Mouse (Mus musculus) MEL (cell line): ENCODE results near the gene Tmem102. TPM values are rescaled to one million over a fixed set of nuclear protein-coding genes. Genes with fewer than 3 reads are reported as not detected.

ENCODE experiments used
- DNase-seq: peaks from one replicate; pipeline ENCODE4 v3.0.0; 2011; ENCODE audit warnings: low read depth, low spot score
- H3K27ac ChIP-seq: 2 replicates; pipeline ENCODE4 v1.5.1; 2012; ENCODE audit warnings: low read depth, mild to moderate bottlenecking, control low read depth, low read length, moderate library complexity; ENCODE audit not compliant: control insufficient read depth
- H3K27me3 ChIP-seq, 2 experiments: fragments of 150-350 bp in 1 of 2; sonication (generic) in 1 of 2; 2 replicates each; pipeline ENCODE4 v1.6.1; 2012; ENCODE audit warnings: low read length in 2 of 2, mild to moderate bottlenecking in 2 of 2, improper control_type of control experiment in 1 of 2, moderate library complexity in 1 of 2; ENCODE audit not compliant: insufficient read depth in 2 of 2, control insufficient read depth in 1 of 2
- H3K36me3 ChIP-seq, 2 experiments: 2 replicates each; pipeline ENCODE4 v1.6.1; 2012 to 2014; ENCODE audit warnings: low read length in 2 of 2, improper control_type of control experiment in 1 of 2, inconsistent platforms in 1 of 2, mild to moderate bottlenecking in 1 of 2; ENCODE audit not compliant: insufficient read depth in 2 of 2, control insufficient read depth in 1 of 2
- H3K4me1 ChIP-seq, 2 experiments: fragments of 150-350 bp in 1 of 2; sonication (generic) in 1 of 2; 2 replicates each; pipeline ENCODE4 v1.6.1; 2012; ENCODE audit warnings: low read length in 2 of 2, improper control_type of control experiment in 1 of 2, mild to moderate bottlenecking in 1 of 2; ENCODE audit not compliant: insufficient read depth in 2 of 2, control insufficient read depth in 1 of 2
- H3K4me3 ChIP-seq, 2 experiments: fragments of 150-350 bp in 1 of 2; sonication (generic) in 1 of 2; 2 replicates each; pipeline ENCODE4 v1.5.1; 2012; ENCODE audit warnings: low read depth in 2 of 2, low read length in 2 of 2, mild to moderate bottlenecking in 2 of 2, moderate library complexity in 2 of 2, control low read depth in 1 of 2, improper control_type of control experiment in 1 of 2; ENCODE audit not compliant: control insufficient read depth in 1 of 2, insufficient read depth in 1 of 2
- H3K79me2 ChIP-seq: 2 replicates; pipeline ENCODE4 v1.6.1; 2012; ENCODE audit warnings: mild to moderate bottlenecking, low read length, moderate library complexity; ENCODE audit not compliant: control insufficient read depth, poor library complexity, insufficient read depth
- H3K9ac ChIP-seq: 2 replicates; pipeline ENCODE4 v1.6.1; 2012; ENCODE audit warnings: low read depth, mild to moderate bottlenecking, control low read depth, low read length, moderate library complexity; ENCODE audit not compliant: control insufficient read depth, poor library complexity, severe bottlenecking
- H3K9me3 ChIP-seq: fragments of 150-350 bp; sonication (generic); replicated peaks from 2 replicates; pipeline ENCODE4 v1.6.1; 2012; ENCODE audit warnings: mild to moderate bottlenecking, low read length, improper control_type of control experiment, moderate library complexity; ENCODE audit not compliant: insufficient read depth
- CHD1 ChIP-seq: IDR thresholded peaks from 2 replicates; pipeline ENCODE4 v1.6.1; 2012; ENCODE audit warnings: low read depth, mild to moderate bottlenecking, inconsistent platforms, low read length, improper control_type of control experiment
- CTCF ChIP-seq, 3 experiments: IDR thresholded peaks in 2 of 3; conservative IDR thresholded peaks in 1 of 3; 2 replicates each; pipeline ENCODE4 v1.5.1; 2011 to 2012; ENCODE audit warnings: low read length in 3 of 3, low read depth in 2 of 3, mild to moderate bottlenecking in 2 of 3, improper control_type of control experiment in 1 of 3, inconsistent platforms in 1 of 3, mixed read lengths in 1 of 3, moderate library complexity in 1 of 3; ENCODE audit not compliant: control insufficient read depth in 1 of 3, insufficient read depth in 1 of 3, poor library complexity in 1 of 3, severe bottlenecking in 1 of 3
- EP300 ChIP-seq, 2 experiments: IDR thresholded peaks; 2 replicates each; pipeline ENCODE4 v1.6.1; 2011; ENCODE audit warnings: improper control_type of control experiment in 2 of 2, low read length in 2 of 2, low read depth in 1 of 2, mild to moderate bottlenecking in 1 of 2
- GABPA ChIP-seq: IDR thresholded peaks from 2 replicates; pipeline ENCODE4 v1.6.1; 2012; ENCODE audit warnings: low read depth, mild to moderate bottlenecking, inconsistent platforms, low read length, improper control_type of control experiment, moderate library complexity
- GATA1 ChIP-seq: IDR thresholded peaks from 2 replicates; pipeline ENCODE4 v1.6.1; 2011; ENCODE audit warnings: low read depth, low read length, improper control_type of control experiment
- HCFC1 ChIP-seq: IDR thresholded peaks from 2 replicates; pipeline ENCODE4 v1.6.1; 2012; ENCODE audit warnings: low read depth, mild to moderate bottlenecking, inconsistent platforms, low read length, improper control_type of control experiment, moderate library complexity
- JUND ChIP-seq: IDR thresholded peaks from 2 replicates; pipeline ENCODE4 v1.6.1; 2011; ENCODE audit warnings: low read depth, mild to moderate bottlenecking, improper control_type of control experiment, low read length
- KAT2A ChIP-seq: conservative IDR thresholded peaks from 2 replicates; pipeline ENCODE4 v1.6.1; 2012; ENCODE audit warnings: low read depth, low read length, improper control_type of control experiment, inconsistent platforms
- MXI1 ChIP-seq: IDR thresholded peaks from 2 replicates; pipeline ENCODE4 v1.6.1; 2011; ENCODE audit warnings: mild to moderate bottlenecking, low read depth, low read length, improper control_type of control experiment
- MYB ChIP-seq: IDR thresholded peaks from 2 replicates; pipeline ENCODE4 v1.6.1; 2011; ENCODE audit warnings: mild to moderate bottlenecking, low read depth, low read length, improper control_type of control experiment
- NELFE ChIP-seq: IDR thresholded peaks from 2 replicates; pipeline ENCODE4 v1.6.1; 2011; ENCODE audit warnings: low read depth, low read length, improper control_type of control experiment
- NRF1 ChIP-seq: IDR thresholded peaks from 2 replicates; pipeline ENCODE4 v1.6.1; 2014; ENCODE audit warnings: low read depth, mild to moderate bottlenecking, inconsistent platforms, low read length, improper control_type of control experiment, moderate library complexity; ENCODE audit not compliant: poor library complexity, insufficient read depth, severe bottlenecking
- POLR2A ChIP-seq, 2 experiments: IDR thresholded peaks; 2 replicates each; pipeline ENCODE4 v1.6.1; 2011 to 2012; ENCODE audit warnings: low read length in 2 of 2, mild to moderate bottlenecking in 2 of 2, control low read depth in 1 of 2, improper control_type of control experiment in 1 of 2, low read depth in 1 of 2, moderate library complexity in 1 of 2; ENCODE audit not compliant: control insufficient read depth in 1 of 2, insufficient read depth in 1 of 2, poor library complexity in 1 of 2
- POLR2AphosphoS2 ChIP-seq: IDR thresholded peaks from 2 replicates; pipeline ENCODE4 v1.6.1; 2011; ENCODE audit warnings: low read length, improper control_type of control experiment
- RAD21 ChIP-seq: IDR thresholded peaks from 2 replicates; pipeline ENCODE4 v1.6.1; 2011; ENCODE audit warnings: mild to moderate bottlenecking, low read depth, low read length, improper control_type of control experiment
- RCOR1 ChIP-seq: IDR thresholded peaks from 2 replicates; pipeline ENCODE4 v1.6.1; 2012; ENCODE audit warnings: low read depth, mild to moderate bottlenecking, inconsistent platforms, low read length, improper control_type of control experiment
- SIN3A ChIP-seq: IDR thresholded peaks from 2 replicates; pipeline ENCODE4 v1.6.1; 2012; ENCODE audit warnings: low read length, improper control_type of control experiment, inconsistent platforms
- SMC3 ChIP-seq: IDR thresholded peaks from 2 replicates; pipeline ENCODE4 v1.6.1; 2011; ENCODE audit warnings: low read depth, low read length, improper control_type of control experiment
- USF1 ChIP-seq: IDR thresholded peaks from 2 replicates; pipeline ENCODE4 v1.6.1; 2014; ENCODE audit warnings: low read depth, mild to moderate bottlenecking, inconsistent platforms, low read length, improper control_type of control experiment, moderate library complexity
- ZC3H11A ChIP-seq: IDR thresholded peaks from 2 replicates; pipeline ENCODE4 v1.6.1; 2012; ENCODE audit warnings: low read depth, mild to moderate bottlenecking, inconsistent platforms, low read length, improper control_type of control experiment
- ZKSCAN1 ChIP-seq: IDR thresholded peaks from 2 replicates; pipeline ENCODE4 v1.6.1; 2012; ENCODE audit warnings: low read depth, mild to moderate bottlenecking, inconsistent platforms, low read length, improper control_type of control experiment, moderate library complexity
- ZMIZ1 ChIP-seq: IDR thresholded peaks from 2 replicates; pipeline ENCODE4 v1.6.1; 2012; ENCODE audit warnings: low read depth, mild to moderate bottlenecking, inconsistent platforms, low read length, improper control_type of control experiment, moderate library complexity
- ZNF384 ChIP-seq: IDR thresholded peaks from 2 replicates; pipeline ENCODE4 v1.6.1; 2012; ENCODE audit warnings: low read depth, mild to moderate bottlenecking, inconsistent platforms, low read length, improper control_type of control experiment
- polyA plus RNA-seq, 2 experiments: library from polyadenylated mRNA; stranded (reverse) in 1 of 2; unstranded in 1 of 2; fragments of >175 nt in 1 of 2; fragments of >200 nt in 1 of 2; gene quantifications; 2 replicates each; pipeline versions ENCODE4 v1.2.1 to v1.2.4; 2012; ENCODE audit warnings: low replicate concordance in 2 of 2, low read depth in 1 of 2; ENCODE audit not compliant: insufficient read length in 2 of 2, insufficient read depth in 1 of 2, missing spikeins in 1 of 2
- total RNA-seq: library from RNA; depleted of rRNA; stranded (reverse); fragments of 300-350 nt; gene quantifications from 2 replicates; pipeline ENCODE4 v1.2.3, GENCODE M21; 2012

The Tmem102 gene
- total and polyA plus RNA-seq, 3 experiments: 0.31 to 2.4 TPM; not detected in 1

DNA sequence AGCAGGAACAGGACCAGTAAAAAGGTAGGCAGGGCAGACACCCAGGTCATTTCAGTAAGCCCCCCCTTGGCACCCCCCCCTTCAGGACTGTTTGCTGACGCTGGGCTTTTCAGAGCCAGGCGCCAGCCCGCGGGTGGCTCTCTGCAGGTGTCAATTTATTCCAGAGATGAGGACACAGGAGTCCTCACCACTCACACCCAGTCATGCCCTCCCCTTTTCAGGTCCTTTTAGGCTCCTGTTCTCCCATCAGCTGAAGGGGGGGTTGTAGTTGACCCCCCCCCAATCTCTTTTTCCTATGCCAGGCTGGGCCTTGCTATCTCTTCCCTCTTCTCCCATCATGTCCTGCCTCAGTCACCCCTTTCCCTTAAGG is 30.5 kb upstream of the Tmem102 start:
- no peak for DNase-seq
- peaks cover 0 to 14% of the 10 kb centered on the region in 2 experiments; a peak in 2 of 4 replicates for H3K36me3 ChIP-seq
- H3K9me3 ChIP-seq: no peaks in the 10 kb centered on the region
- no peak overlapping the region for H3K27ac ChIP-seq
- H3K4me1 ChIP-seq: peaks cover 10 to 28% of the 10 kb centered on the region in 2 experiments
- H3K79me2 ChIP-seq: peaks cover 1% of the 10 kb centered on the region; the same call in 1 of the 2 replicates
- H3K9ac ChIP-seq: no peak overlapping the region
- no peaks in the 10 kb centered on the region; a peak in 1 of 4 replicates for H3K27me3 ChIP-seq
- no peak overlapping the region for H3K4me3 ChIP-seq
- TF ChIP-seq SIN3A (peak; percentile 18; the same call in 1 of the 2 replicates), USF1 (no peak)

DNA sequence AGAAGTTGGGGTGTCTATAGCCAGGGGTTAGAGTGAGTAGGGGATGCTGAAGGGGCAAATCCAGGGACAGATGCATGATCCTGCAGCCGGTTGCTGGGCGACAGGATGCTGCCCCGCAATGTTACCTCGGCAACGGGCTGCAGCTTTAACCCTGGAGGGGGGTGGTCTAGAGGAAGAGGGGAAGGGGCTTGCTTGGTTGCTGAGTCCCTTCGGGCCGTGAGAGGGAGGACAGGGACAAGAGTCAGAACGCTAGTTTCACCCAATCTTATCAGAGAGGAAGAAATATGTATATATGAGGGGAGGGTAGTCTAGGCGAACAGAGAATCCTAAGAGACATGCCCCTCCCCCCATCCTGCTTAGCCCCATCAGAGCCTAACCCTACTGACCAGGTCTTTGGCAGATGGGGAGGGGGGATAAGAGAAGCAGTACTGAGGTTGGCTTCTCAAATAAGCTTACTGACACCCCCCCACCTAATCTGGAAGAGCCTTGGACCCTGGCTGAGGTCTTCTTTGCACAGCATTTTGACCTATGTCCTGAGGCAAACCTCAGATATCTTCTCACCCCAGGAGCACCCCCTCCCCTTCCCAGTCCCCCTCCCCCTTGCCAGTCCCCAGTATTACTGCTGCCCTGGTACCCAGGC is 30.0 kb upstream of the Tmem102 start:
- Histone ChIP-seq H3K36me3 (peaks cover 0 to 14% of the 10 kb centered on the region in 2 experiments; a peak in 2 of 4 replicates), H3K4me3 (peak overlapping the region in 1 of 2 experiments; percentile 55; a peak in 1 of 4 replicates), H3K9me3 (no peaks in the 10 kb centered on the region), H3K9ac (peak overlapping the region; percentile 66), H3K79me2 (peaks cover 1% of the 10 kb centered on the region; the same call in 1 of the 2 replicates), H3K4me1 (peaks cover 10 to 28% of the 10 kb centered on the region in 2 experiments), H3K27me3 (no peaks in the 10 kb centered on the region; a peak in 1 of 4 replicates), H3K27ac (no peak overlapping the region)
- DNase-seq: peak; percentile 34
- TF ChIP-seq ZMIZ1: no peak
- TF ChIP-seq SMC3: no peak
- TF ChIP-seq RAD21: no peak
- no peak for TF ChIP-seq CTCF (IDR thresholded peaks at IDR 0.05 in 2 of 3, conservative IDR thresholded peaks at IDR 0.05 in 1 of 3; ENCODE audit: control insufficient read depth in 1 of 3, insufficient read depth in 1 of 3, low read depth in 2 of 3, low read length in 3 of 3, poor library complexity in 1 of 3, severe bottlenecking in 1 of 3)
- TF ChIP-seq GATA1: no peak

DNA sequence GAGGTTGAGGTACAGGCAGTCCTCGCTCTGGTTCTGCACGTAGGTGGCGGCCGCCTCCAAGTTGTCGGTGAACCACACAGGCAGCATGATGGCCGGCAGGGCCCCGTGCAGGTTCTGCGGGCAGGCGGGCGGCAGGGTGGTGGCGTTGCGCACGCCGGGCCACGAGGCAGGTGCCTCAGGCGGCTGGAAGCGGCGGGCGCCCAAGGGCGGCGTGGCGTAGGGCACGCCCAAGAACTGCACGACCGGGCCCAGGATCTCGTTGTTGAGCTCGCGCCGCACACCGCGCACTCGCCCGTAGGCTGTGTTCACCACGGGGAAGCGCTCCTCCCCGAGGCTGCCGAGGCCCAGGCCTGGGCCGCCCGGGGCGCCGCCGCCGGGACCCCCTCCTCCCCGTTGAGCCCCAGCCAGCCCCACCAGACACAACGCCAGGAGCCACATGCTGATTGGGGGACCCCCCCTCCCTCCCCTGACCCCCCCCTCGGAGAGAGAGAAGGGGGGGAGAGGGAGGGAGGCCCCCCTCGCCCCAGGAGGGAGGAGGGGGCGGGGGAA is 28.7 kb upstream of the Tmem102 start:
- H3K36me3 ChIP-seq: peaks cover 2 to 11% of the 10 kb centered on the region in 2 experiments; a peak in 2 of 4 replicates
- H3K79me2 ChIP-seq: peaks cover 1% of the 10 kb centered on the region; the same call in 1 of the 2 replicates
- peaks cover 8 to 25% of the 10 kb centered on the region in 2 experiments for H3K4me1 ChIP-seq
- peak overlapping the region; percentile 47 to 55 for H3K4me3 ChIP-seq
- H3K9ac ChIP-seq: peak overlapping the region; percentile 74
- H3K9me3 ChIP-seq: no peaks in the 10 kb centered on the region
- H3K27me3 ChIP-seq: no peaks in the 10 kb centered on the region; a peak in 1 of 4 replicates
- peak; percentile 88 for DNase-seq
- peak overlapping the region; percentile 46 for H3K27ac ChIP-seq
- TF ChIP-seq ZC3H11A (no peak), SMC3 (no peak), SIN3A (no peak), ZMIZ1 (no peak; the same call in 1 of the 2 replicates), POLR2AphosphoS2 (no peak), MYB (no peak), ZNF384 (no peak), NELFE (peak; percentile 74), POLR2A (IDR thresholded peaks at IDR 0.05; ENCODE audit: control insufficient read depth in 1 of 2, insufficient read depth in 1 of 2, low read depth in 1 of 2, low read length in 2 of 2, poor library complexity in 1 of 2) (peak; percentile 69 to 93; a peak in 3 of 4 replicates), EP300 (IDR thresholded peaks at IDR 0.05; ENCODE audit: low read depth in 1 of 2, low read length in 2 of 2) (no peak), HCFC1 (no peak; the same call in 1 of the 2 replicates), NRF1 (no peak), CTCF (IDR thresholded peaks at IDR 0.05 in 2 of 3, conservative IDR thresholded peaks at IDR 0.05 in 1 of 3; ENCODE audit: control insufficient read depth in 1 of 3, insufficient read depth in 1 of 3, low read depth in 2 of 3, low read length in 3 of 3, poor library complexity in 1 of 3, severe bottlenecking in 1 of 3) (peak in 1 of 3 experiments; percentile 8; a peak in 1 of 6 replicates), JUND (no peak), CHD1 (peak; percentile 26; the same call in 1 of the 2 replicates), GABPA (no peak), MXI1 (peak; percentile 89; the same call in 1 of the 2 replicates), ZKSCAN1 (no peak), RCOR1 (no peak), KAT2A (no peak)
